Mouse (Mus musculus) liver, postnatal 0 days (tissue): Measurements from ENCODE around the gene Uap1.

Experiments
- CTCF ChIP-seq: sonication (generic); IDR thresholded peaks from 2 replicates; pipeline ENCODE4 v1.5.1; 2016; ENCODE audit warnings: antibody characterized with exemption, low read depth
- EP300 ChIP-seq: IDR thresholded peaks from 2 replicates; pipeline ENCODE4 v1.6.1; 2016; ENCODE audit warnings: antibody characterized with exemption, low read depth, mild to moderate bottlenecking

GRCm38 (mm10) chr1:170206395-170206794 is 31.6 kb upstream of the Uap1 start:
- TF ChIP-seq CTCF: no peak
- no peak for TF ChIP-seq EP300
